Mouse (Mus musculus): ENCODE data around the gene Echdc3. TPM values are rescaled to one million over a fixed set of nuclear protein-coding genes. Genes with fewer than 3 reads are reported as not detected.

The Echdc3 gene
- polyA plus RNA-seq, 1 experiment from 2014 or later = 8.1 TPM

DNA sequence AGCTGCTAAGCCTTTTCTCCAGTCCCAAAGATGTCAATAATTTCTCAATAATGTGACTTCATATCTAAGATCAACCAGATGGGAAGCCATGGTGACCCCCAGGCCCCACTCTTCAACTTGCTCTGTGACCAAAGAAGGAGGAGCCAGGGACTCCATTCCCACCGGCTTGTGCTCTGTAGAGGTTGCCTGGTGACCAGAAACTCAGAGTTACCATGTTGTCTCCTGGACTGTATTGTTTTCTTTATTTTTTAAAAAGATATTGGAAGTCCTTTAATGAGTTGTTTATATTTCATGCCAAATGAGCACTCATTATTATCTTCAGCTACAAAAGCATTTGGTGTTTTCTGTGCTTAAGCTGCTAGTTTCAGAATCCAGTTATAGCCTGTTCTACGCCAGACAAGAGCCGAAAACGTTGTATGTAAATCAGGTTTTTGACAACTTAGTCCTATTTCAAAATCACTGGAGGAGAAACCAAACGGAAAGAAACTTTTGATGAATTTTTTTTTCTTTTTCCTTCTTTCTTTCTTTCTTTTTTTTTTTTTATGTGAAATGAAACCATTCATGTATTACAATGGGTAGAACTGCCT is 42.7 kb upstream of the Echdc3 start:
- H3K36me3 ChIP-seq (ENCODE audit: control insufficient read depth, insufficient read depth, low read length) = no peaks in the 10 kb centered on the region
- H3K4me2 ChIP-seq (replicated peaks; ENCODE audit: low read depth, low read length) = no peak overlapping the region
- H3K9ac ChIP-seq (replicated peaks; ENCODE audit: low read depth, low read length) = no peak overlapping the region
- no peak overlapping the region for H3K4me3 ChIP-seq (ENCODE audit: low read depth, low read length)
- H3K4me1 ChIP-seq (ENCODE audit: control insufficient read depth, insufficient read depth, low read length) = no peaks in the 10 kb centered on the region
- H3K27ac ChIP-seq (ENCODE audit: low read length) = no peak overlapping the region
- H3K9me3 ChIP-seq (ENCODE audit: control insufficient read depth, low read depth, low read length) = no peaks in the 10 kb centered on the region
- no peaks in the 10 kb centered on the region for H3K27me3 ChIP-seq (ENCODE audit: control insufficient read depth, insufficient read depth, low read length)
- no peak for ATAC-seq (ENCODE audit: insufficient number of reproducible peaks, insufficient read depth, low FRiP score, low read depth)
- WGBS = 85% methylated on average over 5 of the region's 5 CpGs

DNA sequence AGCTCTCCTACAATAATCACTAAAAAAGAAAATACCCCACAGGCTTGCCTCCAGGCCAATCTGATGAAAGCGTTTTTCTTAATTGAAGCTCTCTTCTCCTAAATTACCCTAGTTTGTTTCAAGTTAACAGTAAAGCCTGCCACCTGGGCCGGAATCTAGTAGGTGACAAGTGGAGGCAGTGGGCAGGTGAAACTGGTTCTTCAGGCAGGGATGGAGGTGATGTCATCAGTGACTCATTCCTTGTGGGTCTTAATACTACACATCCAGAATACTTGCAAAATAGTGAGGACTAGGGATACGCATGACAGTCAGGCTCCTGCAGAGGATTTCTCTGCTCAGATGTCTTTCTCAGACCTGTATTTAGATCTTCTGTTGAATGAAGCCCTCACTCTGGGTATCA is 39.7 kb upstream of the Echdc3 start:
- H3K36me3 ChIP-seq (ENCODE audit: control insufficient read depth, insufficient read depth, low read length) = no peaks in the 10 kb centered on the region
- H3K4me2 ChIP-seq (replicated peaks; ENCODE audit: low read depth, low read length) = no peak overlapping the region
- no peaks in the 10 kb centered on the region for H3K9me3 ChIP-seq (ENCODE audit: control insufficient read depth, low read depth, low read length)
- ATAC-seq (ENCODE audit: insufficient number of reproducible peaks, insufficient read depth, low FRiP score, low read depth) = no peak
- no peak overlapping the region for H3K9ac ChIP-seq (replicated peaks; ENCODE audit: low read depth, low read length)
- no peak overlapping the region for H3K27ac ChIP-seq (ENCODE audit: low read length)
- H3K4me1 ChIP-seq (ENCODE audit: control insufficient read depth, insufficient read depth, low read length) = no peaks in the 10 kb centered on the region
- no peaks in the 10 kb centered on the region for H3K27me3 ChIP-seq (ENCODE audit: control insufficient read depth, insufficient read depth, low read length)
- no peak overlapping the region for H3K4me3 ChIP-seq (ENCODE audit: low read depth, low read length)
- 85% methylated on average over 3 of the region's 3 CpGs for WGBS

DNA sequence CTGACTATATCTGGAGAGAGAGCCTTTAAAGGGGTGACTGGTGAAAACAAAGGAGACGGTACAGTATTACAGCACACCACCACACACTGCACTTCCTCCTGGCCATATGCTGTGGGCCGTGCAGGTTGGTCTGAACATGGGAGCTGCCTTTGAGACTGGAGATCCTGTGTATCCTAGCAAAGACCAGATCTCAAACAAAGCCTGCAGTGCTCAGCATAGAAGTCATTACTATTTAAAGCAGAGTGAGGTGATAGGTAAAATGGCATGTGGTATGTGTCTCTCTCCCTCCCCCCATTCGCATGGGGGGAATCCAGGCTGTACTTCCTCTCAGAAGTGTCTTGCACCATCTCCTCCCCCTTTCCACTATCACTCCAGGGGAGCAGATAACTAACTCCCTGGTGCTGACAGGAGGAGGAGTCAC is 38.3 kb upstream of the Echdc3 start:
- no peak for ATAC-seq (ENCODE audit: insufficient number of reproducible peaks, insufficient read depth, low FRiP score, low read depth)
- no peak overlapping the region for H3K27ac ChIP-seq (ENCODE audit: low read length)
- no peaks in the 10 kb centered on the region for H3K27me3 ChIP-seq (ENCODE audit: control insufficient read depth, insufficient read depth, low read length)
- no peaks in the 10 kb centered on the region for H3K4me1 ChIP-seq (ENCODE audit: control insufficient read depth, insufficient read depth, low read length)
- no peaks in the 10 kb centered on the region for H3K9me3 ChIP-seq (ENCODE audit: control insufficient read depth, low read depth, low read length)
- H3K4me3 ChIP-seq (ENCODE audit: low read depth, low read length) = no peak overlapping the region
- H3K4me2 ChIP-seq (replicated peaks; ENCODE audit: low read depth, low read length) = no peak overlapping the region
- no peaks in the 10 kb centered on the region for H3K36me3 ChIP-seq (ENCODE audit: control insufficient read depth, insufficient read depth, low read length)
- H3K9ac ChIP-seq (replicated peaks; ENCODE audit: low read depth, low read length) = no peak overlapping the region
- 62% methylated on average over 3 of the region's 3 CpGs for WGBS

DNA sequence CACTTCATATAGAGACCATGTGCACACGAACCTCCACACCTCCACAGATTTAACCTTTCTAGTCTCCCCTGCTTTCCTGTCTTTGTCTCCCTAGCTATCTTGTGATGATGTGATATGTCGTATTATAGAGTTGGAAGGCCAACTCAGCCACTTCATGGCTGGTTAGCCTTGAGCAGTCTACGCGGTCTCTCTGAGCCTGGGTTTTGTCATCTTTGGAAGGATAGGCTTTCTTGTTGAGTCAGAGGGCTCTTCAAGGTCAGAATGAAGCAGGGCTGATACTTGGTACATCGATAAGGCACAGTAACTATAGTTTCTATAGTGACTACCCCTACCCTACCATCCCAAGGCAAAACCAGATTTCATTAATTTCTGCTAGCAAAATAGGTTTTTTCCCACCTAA is 28.6 kb upstream of the Echdc3 start:
- 0 out of 2 replicates have a peak, but pooled peaks cover 2% of the 10 kb centered on the region for H3K9me3 ChIP-seq (ENCODE audit: control insufficient read depth, low read depth, low read length)
- ATAC-seq (ENCODE audit: insufficient number of reproducible peaks, insufficient read depth, low FRiP score, low read depth) = no peak
- WGBS = 93% methylated on average over 5 of the region's 5 CpGs

DNA sequence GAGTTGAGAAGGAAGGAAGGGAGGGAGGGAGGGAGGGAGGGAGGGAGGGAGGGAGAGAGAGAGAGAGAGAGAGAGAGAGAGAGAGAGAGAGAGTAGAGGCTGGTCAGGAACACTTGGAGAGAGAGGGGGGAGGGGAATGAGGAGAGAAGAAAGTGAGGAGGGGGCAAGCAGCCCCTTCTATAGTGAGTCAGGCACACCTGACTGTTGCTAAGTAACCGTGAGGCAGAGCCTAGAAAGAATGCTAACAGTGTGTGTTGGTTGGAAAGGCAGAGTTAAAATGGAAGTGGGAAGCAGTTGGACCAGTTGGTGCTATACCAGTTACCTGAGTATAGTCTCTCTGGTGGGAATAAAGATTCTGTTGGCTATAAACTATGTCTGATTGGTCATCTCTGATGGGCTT is 27.2 kb upstream of the Echdc3 start:
- no peak overlapping the region for H3K27ac ChIP-seq (ENCODE audit: low read length)
- H3K9me3 ChIP-seq (ENCODE audit: control insufficient read depth, low read depth, low read length) = no peaks in the 10 kb centered on the region
- 52% methylated on average over 1 of the region's 1 CpGs for WGBS
- H3K4me2 ChIP-seq (replicated peaks; ENCODE audit: low read depth, low read length) = no peak overlapping the region
- H3K27me3 ChIP-seq (ENCODE audit: control insufficient read depth, insufficient read depth, low read length) = no peaks in the 10 kb centered on the region
- no peaks in the 10 kb centered on the region for H3K4me1 ChIP-seq (ENCODE audit: control insufficient read depth, insufficient read depth, low read length)
- no peaks in the 10 kb centered on the region for H3K36me3 ChIP-seq (ENCODE audit: control insufficient read depth, insufficient read depth, low read length)
- ATAC-seq (ENCODE audit: insufficient number of reproducible peaks, insufficient read depth, low FRiP score, low read depth) = no peak
- H3K4me3 ChIP-seq (ENCODE audit: low read depth, low read length) = no peak overlapping the region
- no peak overlapping the region for H3K9ac ChIP-seq (replicated peaks; ENCODE audit: low read depth, low read length)

More for the DNA sequence above, 28.6 kb upstream of the Echdc3 start:
- H3K27ac ChIP-seq (ENCODE audit: low read length) = no peak overlapping the region
- no peaks in the 10 kb centered on the region for H3K36me3 ChIP-seq (ENCODE audit: control insufficient read depth, insufficient read depth, low read length)
- no peaks in the 10 kb centered on the region for H3K4me1 ChIP-seq (ENCODE audit: control insufficient read depth, insufficient read depth, low read length)
- no peak overlapping the region for H3K4me2 ChIP-seq (replicated peaks; ENCODE audit: low read depth, low read length)
- no peak overlapping the region for H3K9ac ChIP-seq (replicated peaks; ENCODE audit: low read depth, low read length)
- no peaks in the 10 kb centered on the region for H3K27me3 ChIP-seq (ENCODE audit: control insufficient read depth, insufficient read depth, low read length)
- H3K4me3 ChIP-seq (ENCODE audit: low read depth, low read length) = no peak overlapping the region

DNA sequence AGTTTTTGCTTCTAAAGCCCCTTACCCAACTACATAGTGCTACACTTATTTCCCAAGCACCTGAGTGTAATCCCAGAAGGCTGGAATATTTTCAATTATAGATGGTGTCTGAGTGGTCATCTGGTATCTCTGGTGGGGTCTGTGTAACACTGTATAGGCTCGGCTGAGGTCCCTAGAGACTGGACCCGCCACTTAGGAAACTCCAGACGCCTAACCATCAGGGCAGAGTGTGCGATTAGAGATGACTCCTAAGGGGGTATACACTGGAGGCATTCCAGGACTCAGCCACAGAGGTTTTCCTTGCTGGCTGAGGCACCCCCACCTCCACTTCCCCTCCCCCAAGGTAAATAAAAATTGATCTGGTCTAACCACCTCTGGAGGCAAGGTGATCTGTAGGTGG is 26.5 kb upstream of the Echdc3 start:
- Histone ChIP-seq H3K36me3 (ENCODE audit: control insufficient read depth, insufficient read depth, low read length) (no peaks in the 10 kb centered on the region), H3K27ac (ENCODE audit: low read length) (no peak overlapping the region), H3K4me3 (ENCODE audit: low read depth, low read length) (no peak overlapping the region), H3K4me2 (replicated peaks; ENCODE audit: low read depth, low read length) (no peak overlapping the region), H3K27me3 (ENCODE audit: control insufficient read depth, insufficient read depth, low read length) (no peaks in the 10 kb centered on the region), H3K9ac (replicated peaks; ENCODE audit: low read depth, low read length) (no peak overlapping the region), H3K4me1 (ENCODE audit: control insufficient read depth, insufficient read depth, low read length) (no peaks in the 10 kb centered on the region), H3K9me3 (ENCODE audit: control insufficient read depth, low read depth, low read length) (no peaks in the 10 kb centered on the region)
- 63% methylated on average over 4 of the region's 4 CpGs for WGBS
- no peak for ATAC-seq (ENCODE audit: insufficient number of reproducible peaks, insufficient read depth, low FRiP score, low read depth)

DNA sequence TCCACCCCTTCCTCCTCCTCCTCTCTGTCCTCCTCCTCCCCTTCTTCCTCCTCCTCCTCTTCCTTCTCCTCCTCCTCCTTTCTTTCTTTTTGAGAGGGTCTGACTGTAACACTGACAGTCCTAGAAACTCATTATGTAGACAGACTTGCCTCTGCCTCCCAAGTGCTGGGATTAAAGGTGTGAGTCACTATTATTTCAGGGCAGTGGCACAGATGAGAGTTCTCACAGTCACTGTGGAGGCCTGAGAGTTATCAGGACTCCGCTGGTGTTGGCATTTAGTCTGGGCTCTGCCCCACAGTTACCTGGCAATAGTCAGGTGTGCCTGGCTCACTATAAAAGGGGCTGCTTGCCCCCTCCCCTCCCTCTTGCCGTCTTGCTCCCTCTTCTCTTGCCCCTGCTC is 25.8 kb upstream of the Echdc3 start:
- 57% methylated on average over 2 of the region's 2 CpGs for WGBS
- ATAC-seq (ENCODE audit: insufficient number of reproducible peaks, insufficient read depth, low FRiP score, low read depth) = peak; percentile 50; the same call in 1 of the 2 replicates
- H3K9me3 ChIP-seq (ENCODE audit: control insufficient read depth, low read depth, low read length) = no peaks in the 10 kb centered on the region
- peak overlapping the region; percentile 10; the same call in 1 of the 2 replicates for H3K27ac ChIP-seq (ENCODE audit: low read length)
- no peak overlapping the region for H3K9ac ChIP-seq (replicated peaks; ENCODE audit: low read depth, low read length)
- H3K27me3 ChIP-seq (ENCODE audit: control insufficient read depth, insufficient read depth, low read length) = no peaks in the 10 kb centered on the region
- no peak overlapping the region for H3K4me2 ChIP-seq (replicated peaks; ENCODE audit: low read depth, low read length)
- no peaks in the 10 kb centered on the region for H3K4me1 ChIP-seq (ENCODE audit: control insufficient read depth, insufficient read depth, low read length)
- H3K4me3 ChIP-seq (ENCODE audit: low read depth, low read length) = no peak overlapping the region
- no peaks in the 10 kb centered on the region for H3K36me3 ChIP-seq (ENCODE audit: control insufficient read depth, insufficient read depth, low read length)

DNA sequence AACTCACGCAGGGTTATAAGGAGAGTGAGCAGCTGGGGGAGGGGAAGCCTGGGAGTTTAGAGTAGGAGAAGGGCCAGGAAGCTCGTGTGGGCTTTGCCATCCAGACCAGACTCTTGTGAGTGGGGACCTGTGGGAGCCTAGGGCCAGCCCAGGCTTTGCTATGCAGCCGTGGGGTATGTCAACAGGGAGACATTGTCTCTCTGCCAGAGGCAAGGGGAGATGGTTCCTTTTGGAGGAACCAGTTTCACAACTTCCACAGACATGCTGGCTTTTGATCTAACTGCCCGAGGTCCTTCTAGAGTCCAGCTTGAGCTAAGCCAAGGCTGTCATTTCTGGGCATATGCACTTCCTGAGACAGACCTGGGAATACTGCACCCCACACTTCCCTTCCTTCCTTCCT is 25.4 kb upstream of the Echdc3 start:
- Histone ChIP-seq H3K9me3 (ENCODE audit: control insufficient read depth, low read depth, low read length) (no peaks in the 10 kb centered on the region), H3K4me1 (ENCODE audit: control insufficient read depth, insufficient read depth, low read length) (no peaks in the 10 kb centered on the region), H3K4me3 (ENCODE audit: low read depth, low read length) (no peak overlapping the region), H3K4me2 (replicated peaks; ENCODE audit: low read depth, low read length) (no peak overlapping the region), H3K36me3 (ENCODE audit: control insufficient read depth, insufficient read depth, low read length) (no peaks in the 10 kb centered on the region), H3K9ac (replicated peaks; ENCODE audit: low read depth, low read length) (no peak overlapping the region), H3K27me3 (ENCODE audit: control insufficient read depth, insufficient read depth, low read length) (no peaks in the 10 kb centered on the region), H3K27ac (ENCODE audit: low read length) (no peak overlapping the region; the same call in 1 of the 2 replicates)
- no peak; the same call in 1 of the 2 replicates for ATAC-seq (ENCODE audit: insufficient number of reproducible peaks, insufficient read depth, low FRiP score, low read depth)
- WGBS = 43% methylated on average over 4 of the region's 4 CpGs

DNA sequence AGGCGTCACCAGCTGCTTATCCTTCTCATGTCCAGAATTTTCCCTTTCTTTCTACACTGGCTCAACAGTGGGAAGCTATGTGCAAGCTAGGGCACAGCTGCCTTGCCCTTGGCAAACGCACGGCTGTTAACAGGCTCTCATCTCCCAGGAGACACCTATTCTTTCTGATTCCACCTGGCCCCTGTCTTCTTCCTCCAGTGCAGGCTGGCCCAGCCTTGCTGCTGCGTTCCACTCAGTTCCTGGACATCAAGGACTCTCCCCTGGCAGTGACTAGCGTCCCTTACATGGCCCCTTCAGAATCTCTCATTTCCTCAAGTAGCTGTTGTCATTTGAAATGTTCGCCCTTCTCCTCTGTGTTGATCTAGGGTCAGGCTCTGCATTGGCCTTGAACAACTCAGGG is 20.5 kb upstream of the Echdc3 start:
- Histone ChIP-seq H3K27ac (ENCODE audit: low read length) (no peak overlapping the region), H3K36me3 (ENCODE audit: control insufficient read depth, insufficient read depth, low read length) (no peaks in the 10 kb centered on the region), H3K4me1 (ENCODE audit: control insufficient read depth, insufficient read depth, low read length) (no peaks in the 10 kb centered on the region), H3K4me2 (replicated peaks; ENCODE audit: low read depth, low read length) (no peak overlapping the region), H3K9me3 (ENCODE audit: control insufficient read depth, low read depth, low read length) (no peaks in the 10 kb centered on the region), H3K27me3 (ENCODE audit: control insufficient read depth, insufficient read depth, low read length) (no peaks in the 10 kb centered on the region), H3K4me3 (ENCODE audit: low read depth, low read length) (no peak overlapping the region), H3K9ac (replicated peaks; ENCODE audit: low read depth, low read length) (no peak overlapping the region)
- ATAC-seq (ENCODE audit: insufficient number of reproducible peaks, insufficient read depth, low FRiP score, low read depth) = no peak
- 69% methylated on average over 6 of the region's 6 CpGs for WGBS

Data from stomach, embryonic 14.5 days (tissue).